Mouse (Mus musculus): Measurements from ENCODE around the gene Cisd3.
A peak's percentile ranks its signal among the peaks of the same experiment; 100 is the strongest.

The Cisd3 gene

GRCm38 (mm10) chr11:97663528-97664338 lies 21.9 kb upstream of the Cisd3 start:
- DNase-seq = peak; percentile 42 to 47

GRCm38 (mm10) chr11:97664339-97664665 lies 21.3 kb upstream of the Cisd3 start:
- no peak for DNase-seq

DNA sequence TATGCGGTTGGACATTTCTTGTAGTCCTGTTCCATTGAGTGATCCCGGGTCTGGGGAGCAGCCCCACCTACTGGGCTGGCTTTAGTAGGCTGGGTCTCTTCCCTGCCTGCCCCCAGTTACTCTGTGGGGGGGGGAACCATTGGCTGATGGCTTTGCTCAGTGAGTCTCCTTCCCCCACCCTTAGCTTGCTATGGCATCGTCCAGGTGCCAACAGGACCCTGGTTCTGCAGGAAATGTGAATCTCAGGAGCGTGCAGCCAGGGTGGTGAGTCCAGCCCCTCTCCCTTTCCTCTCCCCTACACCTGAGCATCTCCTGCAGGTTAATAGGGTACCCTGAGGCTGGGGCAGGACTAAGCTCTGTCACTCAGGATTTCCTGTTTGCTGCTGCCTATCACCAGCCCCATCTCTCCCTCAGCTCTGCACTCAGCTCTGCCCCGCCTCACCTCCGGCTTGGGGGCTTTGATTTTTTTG lies 20.8 kb upstream of the Cisd3 start:
- DNase-seq = no peak

DNA sequence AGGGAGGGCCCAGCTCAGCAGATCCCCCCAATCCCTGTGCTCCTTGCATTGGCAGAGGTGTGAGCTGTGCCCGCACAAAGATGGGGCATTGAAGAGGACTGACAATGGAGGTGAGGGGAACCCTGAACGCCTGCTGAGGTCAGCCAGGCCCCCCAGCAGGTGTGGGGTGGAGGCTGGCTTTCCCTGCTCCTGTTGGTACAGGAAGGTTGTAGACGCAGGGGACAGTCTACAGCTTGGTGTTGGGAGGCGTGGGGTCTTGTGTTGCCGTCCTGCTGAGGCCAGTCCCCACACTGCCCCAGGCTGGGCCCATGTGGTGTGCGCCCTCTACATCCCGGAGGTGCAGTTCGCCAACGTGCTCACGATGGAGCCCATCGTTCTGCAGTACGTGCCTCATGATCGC lies 20.2 kb upstream of the Cisd3 start:
- DNase-seq = no peak

- no peak for DNase-seq
Measured at GRCm38 (mm10) chr11:97666221-97666620, 19.4 kb upstream of the Cisd3 start.

GRCm38 (mm10) chr11:97666794-97667193 lies 18.8 kb upstream of the Cisd3 start:
- no peak for DNase-seq

- DNase-seq = no peak
Measured at GRCm38 (mm10) chr11:97668160-97668559, 17.5 kb upstream of the Cisd3 start.

GRCm38 (mm10) chr11:97669268-97669667 lies 16.4 kb upstream of the Cisd3 start:
- DNase-seq = no peak

GRCm38 (mm10) chr11:97669829-97670228 lies 15.8 kb upstream of the Cisd3 start:
- DNase-seq = peak; percentile 58 to 65

- no peak for DNase-seq
Measured at GRCm38 (mm10) chr11:97670234-97671176, 15.1 kb upstream of the Cisd3 start.

GRCm38 (mm10) chr11:97671177-97671527 lies 14.5 kb upstream of the Cisd3 start:
- no peak for DNase-seq

- DNase-seq = no peak
Measured at GRCm38 (mm10) chr11:97673148-97673547, 12.5 kb upstream of the Cisd3 start.

DNA sequence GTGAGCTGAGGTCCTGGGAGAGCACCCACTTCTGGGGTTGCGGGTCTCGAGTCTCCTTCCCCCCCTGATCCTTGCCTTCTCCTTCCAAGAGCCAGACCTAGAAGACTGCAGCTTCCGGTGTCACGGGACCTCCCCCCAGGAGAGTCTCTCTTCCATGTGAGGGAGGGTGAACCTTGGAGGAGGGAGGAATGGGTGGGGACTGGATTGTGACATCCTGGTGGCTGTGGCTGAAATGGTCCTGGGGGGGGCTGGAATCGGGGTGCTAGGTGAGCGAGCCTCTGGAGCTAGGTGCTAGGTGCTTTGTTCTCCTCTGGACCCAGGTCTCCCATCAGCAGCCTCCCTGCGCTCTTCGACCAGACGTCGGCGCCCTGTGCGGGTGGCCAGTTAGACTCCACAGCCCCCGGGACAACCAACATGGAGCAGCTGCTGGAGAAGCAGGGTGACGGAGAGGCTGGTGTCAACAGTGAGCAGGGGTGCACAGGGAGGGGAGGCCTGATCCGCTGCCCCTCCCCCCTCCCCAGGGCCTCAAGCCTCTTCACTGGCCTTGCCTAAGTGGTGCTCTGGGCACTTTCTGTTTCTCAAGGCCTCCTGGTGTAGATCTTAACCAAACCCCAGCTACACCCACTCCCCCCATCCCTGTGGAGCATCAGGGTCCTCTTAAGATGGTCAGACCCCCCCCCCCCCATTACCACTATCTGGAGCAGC lies 9.4 kb upstream of the Cisd3 start:
- no peak for DNase-seq

DNA sequence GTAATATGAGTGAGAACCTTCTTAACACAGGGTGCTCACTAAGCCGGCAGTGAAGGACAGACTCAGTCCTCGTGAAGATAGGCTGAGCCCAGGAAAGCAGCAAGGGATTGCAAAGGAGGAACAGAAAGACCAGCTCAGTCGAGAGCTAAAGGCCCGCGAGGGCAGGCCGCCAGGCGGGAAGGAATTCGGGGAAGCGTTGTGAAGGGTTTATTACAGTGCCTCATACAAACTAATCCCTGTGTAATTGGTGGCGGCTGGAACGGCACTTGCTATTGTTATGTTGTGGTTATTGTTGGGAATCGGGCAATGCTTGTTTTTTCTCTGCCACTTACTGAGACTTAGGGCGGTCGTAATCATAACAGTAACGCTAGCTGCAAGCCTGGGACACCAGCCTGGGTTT lies 8.2 kb upstream of the Cisd3 start:
- no peak for DNase-seq

- no peak for DNase-seq
Measured at GRCm38 (mm10) chr11:97677842-97678241, 7.8 kb upstream of the Cisd3 start.

- DNase-seq = no peak
Measured at GRCm38 (mm10) chr11:97678301-97678700, 7.3 kb upstream of the Cisd3 start.

GRCm38 (mm10) chr11:97680430-97680829 lies 5.2 kb upstream of the Cisd3 start:
- DNase-seq = no peak

DNA sequence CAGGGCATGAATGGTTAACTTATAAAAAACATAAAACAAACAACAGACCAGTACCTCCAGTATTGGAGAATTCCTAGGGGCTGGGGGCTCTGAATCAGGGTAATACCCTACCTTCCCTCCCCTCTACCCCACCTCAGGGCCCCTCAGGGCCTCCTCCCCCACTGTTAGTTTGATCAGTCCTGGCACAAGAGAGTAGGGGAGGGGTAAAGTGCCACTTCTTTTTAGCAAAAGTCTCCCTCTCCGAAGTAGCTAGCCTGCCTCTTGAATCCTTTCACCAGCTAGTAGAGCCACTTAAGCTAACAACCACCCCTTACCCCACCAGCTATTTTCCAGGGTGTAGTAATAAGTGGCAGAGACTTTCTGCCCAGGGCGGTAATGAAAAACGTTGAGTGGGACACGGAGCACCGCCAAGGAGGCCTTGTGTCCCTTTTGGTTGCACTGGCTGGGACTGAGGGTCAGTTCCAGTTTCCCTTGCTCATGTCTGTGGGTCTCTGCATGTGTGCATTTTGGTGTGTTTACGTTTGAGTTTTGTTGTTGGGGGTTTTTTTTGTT lies 3.0 kb upstream of the Cisd3 start:
- no peak for DNase-seq

GRCm38 (mm10) chr11:97684063-97684680 lies 1.5 kb upstream of the Cisd3 start:
- DNase-seq = no peak

GRCm38 (mm10) chr11:97684766-97685165 lies 860 bp upstream of the Cisd3 start:
- no peak for DNase-seq

- DNase-seq = no peak
Measured at GRCm38 (mm10) chr11:97686322-97686908, 789 bp downstream of the Cisd3 start.

- no peak for DNase-seq
Measured at GRCm38 (mm10) chr11:97687061-97687460, 1.4 kb downstream of the Cisd3 start.

Measured in cerebellum, postnatal 36 days (tissue).